ENCODE assay signal across 18 mouse cellular contexts in genomic region chr4:124268404-124268803, GRCm38 (mm10).
A peak's percentile ranks its signal among the peaks of the same experiment; 100 is the strongest.
DNase-seq lines count a peak whose midpoint lies in the region; ATAC-seq lines count a peak whose summit lies in the region.
"Had no signal": no experiment of that assay in that cellular context is flagged by ENCODE, and none has a peak within 500 bp of the region (broad histone marks: within the 10 kb centered on the region; RNA-seq: fewer than 3 reads in every experiment).

No protein-coding gene starts in this region.

- no peak overlapping the region for H3K4me3 ChIP-seq in kidney, embryonic 14.5 days (ENCODE audit: low read length)
- H3K4me3 ChIP-seq: embryonic facial prominence, embryonic 12.5 days; forebrain, embryonic 15.5 days; hindbrain, embryonic 12.5 days had no signal

- no peak overlapping the region for H3K27ac ChIP-seq in kidney, embryonic 14.5 days (ENCODE audit: low read depth, low read length)
- H3K27ac ChIP-seq: embryonic facial prominence, embryonic 12.5 days; forebrain, embryonic 15.5 days; hindbrain, embryonic 12.5 days had no signal

- H3K9me3 ChIP-seq in kidney, embryonic 14.5 days (ENCODE audit: control insufficient read depth, low read length) = no peaks in the 10 kb centered on the region
- H3K9me3 ChIP-seq: embryonic facial prominence, embryonic 12.5 days; forebrain, embryonic 15.5 days; hindbrain, embryonic 12.5 days had no signal

- DNase-seq in kidney, adult 11 months = peak; percentile 22
- DNase-seq in kidney, adult 9 months = peak; percentile 24
- no peak for DNase-seq in kidney, postnatal 4 days
- peak; percentile 24 for DNase-seq in kidney, postnatal 14 days
- DNase-seq in kidney, postnatal 36 days = peak; percentile 21 to 31
- DNase-seq: adrenal gland, postnatal 14 days; cerebellum, adult 11-12 months; cerebellum, adult 9-10 months; cerebellum, postnatal 25 days; gastrocnemius, postnatal 36 days; heart, adult 18-20 months had no signal

- WGBS in kidney, embryonic 14.5 days = 53% methylated on average over 4 of the region's 4 CpGs

- no peak for ATAC-seq in kidney, embryonic 14.5 days (ENCODE audit: low FRiP score, low TSS enrichment)
- ATAC-seq: activated CD4-positive, CD25-positive, alpha-beta regulatory T cell, adult 4 months; forebrain, embryonic 15.5 days; Patski had no signal

- H3K9ac ChIP-seq in kidney, embryonic 14.5 days (ENCODE audit: low read depth, low read length) = no peak overlapping the region
- H3K9ac ChIP-seq: embryonic facial prominence, embryonic 12.5 days; forebrain, embryonic 15.5 days; hindbrain, embryonic 12.5 days had no signal

- H3K36me3 ChIP-seq in kidney, embryonic 14.5 days (ENCODE audit: control insufficient read depth, insufficient read depth, low read length) = no peaks in the 10 kb centered on the region
- H3K36me3 ChIP-seq: embryonic facial prominence, embryonic 12.5 days; forebrain, embryonic 15.5 days; hindbrain, embryonic 12.5 days had no signal

- no peak overlapping the region for H3K4me2 ChIP-seq in kidney, embryonic 14.5 days (replicated peaks; ENCODE audit: low read depth, low read length)
- H3K4me2 ChIP-seq: embryonic facial prominence, embryonic 12.5 days; forebrain, embryonic 15.5 days; heart, embryonic 11.5 days; hindbrain, embryonic 12.5 days had no signal

- H3K27me3 ChIP-seq in kidney, embryonic 14.5 days (ENCODE audit: control insufficient read depth, insufficient read depth, low read length) = no peaks in the 10 kb centered on the region; the same call in 1 of the 2 replicates

- H3K4me1 ChIP-seq in kidney, embryonic 14.5 days (ENCODE audit: control insufficient read depth, insufficient read depth, low read length) = no peaks in the 10 kb centered on the region
- H3K4me1 ChIP-seq: embryonic facial prominence, embryonic 12.5 days had no signal

Comparison
In these comparisons a context has a peak if more than half of its experiments do, and no peak if none do; other contexts are left out.
1. DNase-seq: peak in kidney, adult 11 months (single experiment), kidney, adult 9 months (single experiment), kidney, postnatal 14 days (single experiment) and kidney, postnatal 36 days (2 of 2); none in kidney, postnatal 4 days (0 of 2).